Mouse (Mus musculus) right cerebral cortex, postnatal 25 days (tissue): ENCODE data around the gene Pdlim1.
"Not testable (repeated sequence)": the region's sequence is repeated elsewhere in the genome, so short reads cannot be mapped to it uniquely, and the experiment has no call there.

Source experiments
- DNase-seq: peaks from one replicate; pipeline ENCODE4 v3.0.0; 2022

Gene Pdlim1

GRCm38 (mm10) chr19:40240360-40240759 is 31.3 kb downstream of the Pdlim1 start:
- DNase-seq = no peak

GRCm38 (mm10) chr19:40238175-40238850 is 33.3 kb downstream of the Pdlim1 start:
- DNase-seq = no peak

GRCm38 (mm10) chr19:40232560-40232959 is 39.1 kb downstream of the Pdlim1 start:
- DNase-seq = no peak

DNA sequence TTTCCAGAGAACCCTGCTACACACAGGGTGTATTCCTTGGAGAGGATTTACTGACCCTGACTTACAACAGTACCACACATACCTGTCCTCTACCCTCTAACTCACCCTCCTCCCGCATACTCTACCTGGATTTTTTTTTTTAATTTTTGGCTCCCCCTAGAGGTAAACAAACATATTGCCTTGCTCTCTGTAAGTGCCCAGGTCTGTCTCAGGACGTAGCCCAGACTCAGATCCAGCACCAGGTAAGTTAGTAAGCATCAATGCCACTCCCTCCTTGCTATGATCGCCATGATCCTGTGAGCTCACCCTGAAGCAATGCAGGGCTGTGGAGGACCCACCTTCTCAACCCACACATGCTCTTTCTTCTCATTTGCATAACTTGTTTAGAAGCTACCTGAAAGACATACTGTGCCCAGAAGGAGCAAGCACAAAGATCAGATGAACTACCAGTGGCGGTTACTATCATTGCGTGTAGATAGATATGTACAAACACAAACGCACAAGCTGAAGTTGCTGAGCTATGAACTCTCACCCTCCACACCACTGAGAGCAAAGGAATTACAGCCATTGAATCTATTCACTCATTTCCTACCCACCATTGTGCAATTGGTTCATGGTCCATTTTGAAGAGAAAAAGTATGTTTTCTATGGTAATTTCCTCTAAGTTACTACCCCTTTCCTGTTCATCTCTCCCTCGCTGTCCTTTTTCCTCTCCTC is 39.7 kb downstream of the Pdlim1 start:
- no peak for DNase-seq

GRCm38 (mm10) chr19:40231074-40231738 is 40.4 kb downstream of the Pdlim1 start:
- no peak for DNase-seq

- no peak for DNase-seq
Observed at GRCm38 (mm10) chr19:40226516-40227151, 45.0 kb downstream of the Pdlim1 start.

DNA sequence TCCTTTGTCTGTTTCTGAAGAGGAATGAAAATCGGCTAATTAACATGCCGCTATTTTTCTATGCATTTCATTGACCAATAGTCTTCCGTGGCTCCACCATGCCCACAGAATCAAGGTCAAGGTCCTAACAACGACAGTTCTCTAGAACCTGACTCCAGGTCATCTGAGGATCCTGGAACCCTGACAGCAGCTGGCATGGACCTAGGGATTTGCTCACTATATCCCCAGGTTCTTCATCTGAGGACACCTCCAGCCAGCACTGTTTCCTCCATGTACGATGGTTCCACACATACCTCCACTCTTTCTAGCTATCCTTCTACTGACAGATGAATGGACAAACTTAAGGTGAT is 45.9 kb downstream of the Pdlim1 start:
- DNase-seq = no peak

DNA sequence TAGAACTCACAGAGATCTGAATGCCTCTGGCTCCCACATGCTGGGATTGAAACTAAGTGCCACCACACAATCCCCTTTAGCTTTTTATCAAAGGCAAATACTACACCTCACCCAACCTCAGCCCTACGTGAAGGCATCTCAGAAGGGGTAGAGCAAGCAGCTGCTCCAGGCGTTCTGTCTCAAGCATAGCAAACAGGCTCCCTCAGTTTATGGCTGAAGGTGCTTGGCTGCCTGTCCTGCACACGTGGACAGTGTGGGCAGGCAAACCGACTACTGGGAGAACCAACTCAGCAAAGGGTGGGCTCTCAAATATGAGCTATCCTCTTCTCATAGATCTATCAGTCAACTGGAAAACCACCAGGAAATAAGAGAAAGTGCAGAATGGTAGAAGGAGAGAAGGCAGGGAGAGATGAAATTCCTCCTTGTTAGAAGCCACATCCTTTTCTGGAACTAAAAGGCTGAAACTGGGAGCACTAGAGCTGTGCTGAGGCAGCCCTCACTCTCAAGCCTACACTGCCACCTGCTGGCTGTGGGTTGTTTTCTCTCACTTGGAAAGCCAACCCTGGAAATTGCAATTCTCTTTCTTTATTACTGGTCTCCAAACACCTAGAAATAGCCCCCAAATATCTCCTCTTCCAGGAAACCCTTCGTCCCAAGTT is 46.4 kb downstream of the Pdlim1 start:
- peak; percentile 74 for DNase-seq

DNA sequence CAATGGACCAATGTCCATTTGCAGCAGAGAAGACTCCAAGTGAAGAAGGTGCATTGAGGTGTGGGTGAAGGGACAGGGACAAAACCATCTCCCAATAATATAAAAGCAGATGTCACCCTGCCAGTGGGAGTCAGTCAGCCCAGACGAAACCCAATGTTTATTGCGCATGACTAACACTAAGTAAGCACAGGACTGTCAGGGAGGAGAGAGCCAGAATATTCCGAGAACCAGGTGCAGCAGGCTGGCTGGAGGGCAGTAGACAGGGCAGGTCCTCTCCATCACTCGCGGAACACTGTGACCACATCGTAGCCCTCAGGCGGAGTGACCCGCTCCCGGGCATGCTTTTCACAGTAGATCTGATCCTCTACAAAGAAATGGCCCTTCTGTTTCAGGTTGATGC is 49.3 kb downstream of the Pdlim1 start:
- DNase-seq = not testable (repeated sequence)

DNA sequence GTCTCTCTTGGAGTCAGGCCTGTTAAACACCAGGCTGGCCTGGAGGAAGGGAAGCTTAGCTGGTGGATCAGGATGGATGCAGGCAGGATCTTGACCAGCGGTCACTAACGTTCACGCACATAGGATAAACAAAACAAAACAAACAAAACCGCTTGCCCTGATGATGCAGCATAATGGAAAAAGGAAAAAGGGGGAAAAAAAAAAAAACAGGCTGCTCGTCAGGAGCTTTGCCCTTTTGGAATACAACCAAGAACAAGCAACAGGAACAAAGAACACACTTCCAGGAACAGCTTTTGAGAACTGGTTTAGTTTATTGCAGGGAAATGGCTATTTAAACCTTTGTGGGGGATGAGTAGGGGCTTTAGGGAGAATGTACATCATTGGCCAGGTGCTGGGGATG is 50.8 kb downstream of the Pdlim1 start:
- DNase-seq = no peak

DNA sequence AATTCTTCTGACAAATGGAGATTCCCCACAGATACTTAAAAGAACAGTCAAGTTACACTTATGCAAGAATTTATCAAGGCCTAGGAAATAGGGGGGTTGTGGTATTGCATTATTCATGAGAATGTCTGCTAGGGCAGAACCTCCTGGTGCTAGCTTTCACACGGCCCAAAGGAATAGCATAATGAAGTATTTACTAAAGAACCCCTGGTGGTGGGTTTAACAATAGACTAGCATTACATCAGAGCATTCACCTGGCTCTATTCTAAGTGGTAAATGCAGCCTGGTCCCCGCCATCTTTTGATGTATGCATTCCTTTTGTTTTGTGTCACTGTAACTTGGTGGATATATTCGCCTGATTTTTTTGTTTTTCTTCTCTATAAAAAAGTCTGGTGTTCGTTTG is 68.7 kb downstream of the Pdlim1 start:
- DNase-seq = not testable (repeated sequence)

- no peak for DNase-seq
Observed at GRCm38 (mm10) chr19:40190596-40190995, 81.0 kb downstream of the Pdlim1 start.

- DNase-seq = no peak
Observed at GRCm38 (mm10) chr19:40187160-40187559, 84.5 kb downstream of the Pdlim1 start, which contains the start of gene Cyp2c70. Gene Cyp2c70 (minus strand): TSS chr19:40187333.

- no peak for DNase-seq
Observed at GRCm38 (mm10) chr19:40183600-40183999, 88.0 kb downstream of the Pdlim1 start.

DNA sequence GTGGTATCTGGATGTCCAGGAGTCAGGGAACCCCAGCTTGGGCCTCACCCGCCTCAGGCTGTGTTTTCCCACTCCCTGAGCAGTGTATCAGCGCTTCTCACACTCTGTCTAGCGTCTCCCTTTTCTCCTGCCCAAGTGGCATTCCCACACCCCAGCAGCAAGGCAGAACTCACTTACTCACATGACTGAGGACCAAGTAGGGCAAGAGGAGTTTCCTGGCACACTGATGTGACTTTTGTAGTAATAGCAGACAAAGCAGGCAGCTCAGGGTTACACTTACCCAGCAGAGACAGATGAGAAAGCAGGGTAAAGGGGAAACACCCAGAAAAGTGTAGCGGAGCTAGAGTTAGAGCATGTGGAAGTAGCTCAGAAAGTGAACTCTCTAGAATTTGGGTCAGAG is 93.3 kb downstream of the Pdlim1 start:
- no peak for DNase-seq
